Mouse (Mus musculus): ENCODE measurements around the gene H2-Ab1. TPM values are rescaled to one million over a fixed set of nuclear protein-coding genes. Genes with fewer than 3 reads are reported as not detected.

Gene H2-Ab1
- 15.1 and 36.2 TPM in 2 replicates for polyA plus RNA-seq (2015; fragmentation: Nextera tagmentation; extraction: Ambion mirVana)

DNA sequence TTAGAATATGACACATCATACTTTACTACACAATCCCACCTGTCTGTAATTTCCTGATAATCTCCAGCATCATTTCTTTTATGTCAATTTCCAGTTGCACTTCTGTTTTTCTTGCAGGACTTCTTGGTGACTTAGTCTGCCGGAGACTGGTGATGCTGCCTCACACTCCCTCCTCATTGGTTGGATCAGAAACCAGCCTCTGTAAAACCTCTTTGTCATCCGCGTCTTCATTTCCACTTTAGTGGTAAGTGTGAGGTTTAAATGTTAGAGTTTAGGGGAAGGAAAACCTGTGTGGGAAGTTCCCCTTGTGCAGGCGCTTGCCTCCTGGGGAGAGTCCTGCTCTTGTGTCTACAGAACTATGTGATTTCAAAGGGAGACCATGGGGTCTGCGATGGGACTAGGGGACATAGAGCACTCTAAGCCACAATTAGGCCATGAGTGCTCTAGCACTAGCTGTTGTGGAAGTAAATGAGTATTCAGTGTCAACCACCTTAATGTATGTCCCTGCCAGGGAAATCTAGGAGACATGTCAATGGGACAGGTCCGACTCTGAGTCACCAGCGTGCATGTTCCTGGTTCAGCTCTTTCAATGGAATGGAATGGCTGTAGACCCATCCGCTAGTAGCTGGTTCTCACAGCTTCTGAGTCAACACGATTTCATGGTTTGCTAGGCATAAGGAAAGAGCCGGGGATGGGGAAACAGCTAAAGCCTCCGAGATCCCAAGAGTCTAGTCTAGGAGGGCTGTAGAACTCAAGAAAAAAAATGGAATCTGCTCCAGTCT is at the start of gene H2-Ab1:
Gene H2-Ab1 (plus strand): TSS at position 96 of the 782 bp plus-strand sequence.
- Histone ChIP-seq H3K9ac (ENCODE audit: low read length) (no peak within 1 kb of the TSS), H3K4me2 (ENCODE audit: low read depth, low read length) (no peak within 1 kb of the TSS), H3K9me3 (ENCODE audit: control insufficient read depth, low read length) (no peaks in the 10 kb centered on the region), H3K4me3 (ENCODE audit: low read length) (no peak within 1 kb of the TSS), H3K27me3 (ENCODE audit: control insufficient read depth, insufficient read depth, low read depth, low read length) (peaks cover 16% of the 10 kb centered on the region), H3K36me3 (ENCODE audit: control insufficient read depth, insufficient read depth, low read length) (no peaks in the 10 kb centered on the region), H3K27ac (ENCODE audit: low read length) (no peak within 1 kb of the TSS), H3K4me1 (replicated peaks; ENCODE audit: control insufficient read depth, insufficient read depth, low read length) (no peaks in the 10 kb centered on the region)
- WGBS = 67% methylated on average over 11 of the region's 11 CpGs
- ATAC-seq (ENCODE audit: low read depth) = no peak

- H3K9ac ChIP-seq (ENCODE audit: low read length) = no peak overlapping the region
- ATAC-seq (ENCODE audit: low read depth) = no peak
- H3K9me3 ChIP-seq (ENCODE audit: control insufficient read depth, low read length) = peaks cover 6% of the 10 kb centered on the region
- peaks cover 11% of the 10 kb centered on the region for H3K4me1 ChIP-seq (replicated peaks; ENCODE audit: control insufficient read depth, insufficient read depth, low read length)
- peaks cover 14% of the 10 kb centered on the region for H3K27me3 ChIP-seq (ENCODE audit: control insufficient read depth, insufficient read depth, low read depth, low read length)
- WGBS = 92% methylated on average over 9 of the region's 9 CpGs
- no peak overlapping the region for H3K27ac ChIP-seq (ENCODE audit: low read length)
- no peak overlapping the region for H3K4me2 ChIP-seq (ENCODE audit: low read depth, low read length)
- no peak overlapping the region for H3K4me3 ChIP-seq (ENCODE audit: low read length)
- H3K36me3 ChIP-seq (ENCODE audit: control insufficient read depth, insufficient read depth, low read length) = no peaks in the 10 kb centered on the region
These were observed 49.6 kb upstream of the H2-Ab1 start for GRCm38 (mm10) chr17:34207866-34208265.

GRCm38 (mm10) chr17:34208421-34208820 is 49.1 kb upstream of the H2-Ab1 start:
- Histone ChIP-seq H3K4me3 (ENCODE audit: low read length) (no peak overlapping the region), H3K27ac (ENCODE audit: low read length) (no peak overlapping the region), H3K27me3 (ENCODE audit: control insufficient read depth, insufficient read depth, low read depth, low read length) (peaks cover 19% of the 10 kb centered on the region)

GRCm38 (mm10) chr17:34209680-34210079 is 47.8 kb upstream of the H2-Ab1 start:
- Histone ChIP-seq H3K4me3 (ENCODE audit: low read length) (no peak overlapping the region), H3K4me1 (replicated peaks; ENCODE audit: control insufficient read depth, insufficient read depth, low read length) (peaks cover 11% of the 10 kb centered on the region), H3K4me2 (ENCODE audit: low read depth, low read length) (no peak overlapping the region), H3K36me3 (ENCODE audit: control insufficient read depth, insufficient read depth, low read length) (no peaks in the 10 kb centered on the region), H3K9me3 (ENCODE audit: control insufficient read depth, low read length) (peaks cover 6% of the 10 kb centered on the region), H3K27me3 (ENCODE audit: control insufficient read depth, insufficient read depth, low read depth, low read length) (peaks cover 29% of the 10 kb centered on the region), H3K27ac (ENCODE audit: low read length) (no peak overlapping the region), H3K9ac (ENCODE audit: low read length) (no peak overlapping the region)
- ATAC-seq (ENCODE audit: low read depth) = no peak
- 44% methylated on average over 3 of the region's 3 CpGs for WGBS

More at GRCm38 (mm10) chr17:34208421-34208820, 49.1 kb upstream of the H2-Ab1 start:
- peaks cover 11% of the 10 kb centered on the region for H3K4me1 ChIP-seq (replicated peaks; ENCODE audit: control insufficient read depth, insufficient read depth, low read length)
- ATAC-seq (ENCODE audit: low read depth) = no peak
- H3K9me3 ChIP-seq (ENCODE audit: control insufficient read depth, low read length) = peaks cover 6% of the 10 kb centered on the region
- no peaks in the 10 kb centered on the region for H3K36me3 ChIP-seq (ENCODE audit: control insufficient read depth, insufficient read depth, low read length)
- no peak overlapping the region for H3K9ac ChIP-seq (ENCODE audit: low read length)
- H3K4me2 ChIP-seq (ENCODE audit: low read depth, low read length) = no peak overlapping the region
- 18% methylated on average over 9 of the region's 10 CpGs for WGBS

GRCm38 (mm10) chr17:34210599-34210998 is 46.9 kb upstream of the H2-Ab1 start:
- Histone ChIP-seq H3K27me3 (ENCODE audit: control insufficient read depth, insufficient read depth, low read depth, low read length) (peaks cover 29% of the 10 kb centered on the region), H3K4me3 (ENCODE audit: low read length) (no peak overlapping the region), H3K27ac (ENCODE audit: low read length) (no peak overlapping the region), H3K4me2 (ENCODE audit: low read depth, low read length) (no peak overlapping the region), H3K9ac (ENCODE audit: low read length) (no peak overlapping the region), H3K36me3 (ENCODE audit: control insufficient read depth, insufficient read depth, low read length) (no peaks in the 10 kb centered on the region), H3K4me1 (replicated peaks; ENCODE audit: control insufficient read depth, insufficient read depth, low read length) (peaks cover 2% of the 10 kb centered on the region), H3K9me3 (ENCODE audit: control insufficient read depth, low read length) (peaks cover 6% of the 10 kb centered on the region)
- ATAC-seq (ENCODE audit: low read depth) = no peak
- 60% methylated on average over 3 of the region's 3 CpGs for WGBS

GRCm38 (mm10) chr17:34211746-34212365 is 45.6 kb upstream of the H2-Ab1 start:
- 17% methylated on average over 23 of the region's 23 CpGs for WGBS
- Histone ChIP-seq H3K36me3 (ENCODE audit: control insufficient read depth, insufficient read depth, low read length) (no peaks in the 10 kb centered on the region), H3K9ac (ENCODE audit: low read length) (no peak overlapping the region), H3K4me2 (ENCODE audit: low read depth, low read length) (no peak overlapping the region), H3K27ac (ENCODE audit: low read length) (no peak overlapping the region), H3K4me1 (replicated peaks; ENCODE audit: control insufficient read depth, insufficient read depth, low read length) (no peaks in the 10 kb centered on the region), H3K27me3 (ENCODE audit: control insufficient read depth, insufficient read depth, low read depth, low read length) (peaks cover 29% of the 10 kb centered on the region), H3K4me3 (ENCODE audit: low read length) (no peak overlapping the region), H3K9me3 (ENCODE audit: control insufficient read depth, low read length) (peaks cover 6% of the 10 kb centered on the region)
- no peak for ATAC-seq (ENCODE audit: low read depth)

DNA sequence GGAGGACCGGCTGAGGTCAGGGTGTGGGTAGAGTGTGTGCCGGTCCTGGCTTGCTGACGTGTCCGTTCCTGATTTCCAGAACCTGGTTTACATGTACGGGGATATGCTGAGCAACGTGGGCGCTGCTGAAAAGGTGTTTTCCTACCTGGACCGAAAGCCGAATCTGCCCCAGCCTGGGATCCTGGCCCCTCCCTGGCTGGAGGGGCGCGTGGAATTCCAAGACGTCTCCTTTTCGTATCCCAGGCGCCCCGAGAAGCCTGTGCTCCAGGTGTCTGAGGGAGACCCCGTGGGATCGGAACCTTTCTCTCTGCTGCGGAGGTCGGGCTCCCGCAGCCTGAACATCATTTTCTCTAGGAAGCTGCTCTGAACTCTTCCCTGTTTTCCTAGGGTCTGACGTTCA is 43.6 kb upstream of the H2-Ab1 start:
- Histone ChIP-seq H3K4me2 (ENCODE audit: low read depth, low read length) (no peak overlapping the region), H3K27ac (ENCODE audit: low read length) (no peak overlapping the region), H3K4me1 (replicated peaks; ENCODE audit: control insufficient read depth, insufficient read depth, low read length) (no peaks in the 10 kb centered on the region), H3K4me3 (ENCODE audit: low read length) (no peak overlapping the region), H3K36me3 (ENCODE audit: control insufficient read depth, insufficient read depth, low read length) (no peaks in the 10 kb centered on the region), H3K9me3 (ENCODE audit: control insufficient read depth, low read length) (peaks cover 6% of the 10 kb centered on the region), H3K9ac (ENCODE audit: low read length) (no peak overlapping the region), H3K27me3 (ENCODE audit: control insufficient read depth, insufficient read depth, low read depth, low read length) (peaks cover 29% of the 10 kb centered on the region)
- no peak for ATAC-seq (ENCODE audit: low read depth)
- 49% methylated on average over 21 of the region's 21 CpGs for WGBS

- no peak overlapping the region for H3K27ac ChIP-seq (ENCODE audit: low read length)
- 83% methylated on average over 12 of the region's 12 CpGs for WGBS
- no peak overlapping the region for H3K4me3 ChIP-seq (ENCODE audit: low read length)
- no peaks in the 10 kb centered on the region for H3K9me3 ChIP-seq (ENCODE audit: control insufficient read depth, low read length)
- H3K9ac ChIP-seq (ENCODE audit: low read length) = no peak overlapping the region
- peaks cover 29% of the 10 kb centered on the region for H3K27me3 ChIP-seq (ENCODE audit: control insufficient read depth, insufficient read depth, low read depth, low read length)
- ATAC-seq (ENCODE audit: low read depth) = no peak
- no peaks in the 10 kb centered on the region for H3K4me1 ChIP-seq (replicated peaks; ENCODE audit: control insufficient read depth, insufficient read depth, low read length)
- H3K36me3 ChIP-seq (ENCODE audit: control insufficient read depth, insufficient read depth, low read length) = no peaks in the 10 kb centered on the region
- H3K4me2 ChIP-seq (ENCODE audit: low read depth, low read length) = no peak overlapping the region
These were observed 42.3 kb upstream of the H2-Ab1 start for GRCm38 (mm10) chr17:34215176-34215575.

DNA sequence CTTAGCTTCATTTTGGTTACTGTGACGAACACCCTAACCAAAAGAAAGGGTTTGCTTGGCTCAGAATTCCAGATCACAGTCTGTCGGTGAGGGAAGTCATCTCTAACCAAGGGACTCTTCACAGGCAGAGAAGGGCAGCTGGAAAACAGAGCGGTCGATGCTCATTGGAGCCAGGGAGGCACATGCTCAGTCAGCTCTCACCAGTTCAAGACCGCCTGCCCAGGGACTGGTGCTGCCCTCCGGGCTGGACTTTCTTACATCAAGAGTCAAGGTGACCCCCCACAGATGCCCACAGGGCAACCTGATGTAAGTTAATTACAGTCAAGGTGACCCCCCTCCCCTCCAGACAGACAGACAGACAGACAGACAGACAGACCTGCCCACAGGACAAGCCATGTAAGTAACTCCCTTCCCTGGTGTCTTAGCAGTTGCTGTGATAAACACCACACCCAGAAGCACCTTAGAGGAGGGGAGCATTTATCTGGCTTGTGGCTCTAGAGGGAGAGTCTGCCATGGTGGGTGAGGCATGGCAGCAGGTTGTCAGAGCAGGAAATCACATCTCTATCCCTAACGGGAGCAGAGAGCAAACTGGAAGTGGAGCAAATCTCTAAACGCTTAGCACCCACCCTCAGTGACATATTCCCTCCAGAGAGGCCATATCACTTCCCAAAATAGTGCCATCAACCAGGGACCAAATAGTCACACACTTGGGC is 40.1 kb upstream of the H2-Ab1 start:
- Histone ChIP-seq H3K27me3 (ENCODE audit: control insufficient read depth, insufficient read depth, low read depth, low read length) (peaks cover 17% of the 10 kb centered on the region), H3K36me3 (ENCODE audit: control insufficient read depth, insufficient read depth, low read length) (no peaks in the 10 kb centered on the region), H3K27ac (ENCODE audit: low read length) (no peak overlapping the region), H3K4me3 (ENCODE audit: low read length) (no peak overlapping the region), H3K4me2 (ENCODE audit: low read depth, low read length) (no peak overlapping the region), H3K9ac (ENCODE audit: low read length) (no peak overlapping the region), H3K9me3 (ENCODE audit: control insufficient read depth, low read length) (no peaks in the 10 kb centered on the region), H3K4me1 (replicated peaks; ENCODE audit: control insufficient read depth, insufficient read depth, low read length) (no peaks in the 10 kb centered on the region)
- no peak for ATAC-seq (ENCODE audit: low read depth)
- 78% methylated on average over 8 of the region's 8 CpGs for WGBS

All from lung, embryonic 16.5 days (tissue).